Mouse (Mus musculus): Measurements from ENCODE around the gene Zfp276. TPM values are rescaled to one million over a fixed set of nuclear protein-coding genes. Genes with fewer than 3 reads are reported as not detected.

The Zfp276 gene
- polyA plus RNA-seq, 1 experiment from 2014 or later, result 13.2 TPM

DNA sequence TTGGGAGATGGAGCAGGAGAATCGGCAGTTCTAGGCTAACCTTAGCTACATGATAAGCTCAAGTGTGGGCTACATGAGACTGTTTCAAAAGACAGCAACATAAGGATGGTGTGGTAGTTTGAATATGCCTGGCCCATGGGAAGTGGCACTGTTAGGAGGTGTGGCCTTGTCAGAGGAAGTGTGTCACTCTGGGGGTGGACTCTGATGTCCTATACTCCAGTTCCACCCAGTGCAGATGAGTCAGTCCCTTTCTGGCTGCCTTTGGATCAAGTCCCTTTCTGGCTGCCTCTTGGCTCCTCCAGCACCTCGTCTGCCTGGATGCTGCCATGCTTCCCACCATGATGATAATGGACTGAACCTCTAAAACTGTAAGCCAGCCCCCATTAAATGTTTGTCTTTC, 38.8 kb downstream of the Zfp276 start:
- Histone ChIP-seq H3K9me3 (replicated peaks) (no peaks in the 10 kb centered on the region), H3K36me3 (peaks cover 4% of the 10 kb centered on the region; the same call in 1 of the 2 replicates), H3K9ac (no peak overlapping the region), H3K4me1 (replicated peaks) (no peaks in the 10 kb centered on the region; the same call in 1 of the 2 replicates), H3K27ac (no peak overlapping the region), H3K27me3 (no peaks in the 10 kb centered on the region), H3K4me2 (no peak overlapping the region), H3K4me3 (no peak overlapping the region)
- ATAC-seq (replicated peaks; ENCODE audit: insufficient number of reproducible peaks, insufficient read depth, low FRiP score, low read depth), result no peak
- 82% methylated on average over 2 of the region's 2 CpGs for WGBS

DNA sequence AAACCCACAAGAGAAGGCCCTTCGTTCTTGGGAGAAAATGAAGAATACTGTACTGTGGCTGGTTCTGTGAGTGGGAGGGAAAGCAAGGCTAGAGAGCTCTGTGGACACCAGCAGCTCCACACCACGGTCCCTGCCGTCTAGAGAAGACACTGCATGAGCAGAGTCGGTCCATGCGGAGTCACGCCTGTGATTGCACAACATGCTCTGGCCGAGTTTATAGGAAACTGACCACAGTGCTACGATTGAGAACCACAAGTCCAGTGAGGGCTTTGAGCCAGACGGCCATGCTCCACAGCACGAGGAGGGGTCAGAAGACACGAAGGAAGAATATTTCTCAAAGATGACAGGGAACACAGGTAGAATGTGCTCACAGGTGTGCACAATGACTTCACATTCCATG, 44.3 kb downstream of the Zfp276 start:
- Histone ChIP-seq H3K27ac (no peak overlapping the region), H3K27me3 (no peaks in the 10 kb centered on the region), H3K9ac (no peak overlapping the region), H3K36me3 (peaks cover 4% of the 10 kb centered on the region; the same call in 1 of the 2 replicates), H3K4me1 (replicated peaks) (no peaks in the 10 kb centered on the region), H3K4me2 (no peak overlapping the region), H3K9me3 (replicated peaks) (no peaks in the 10 kb centered on the region), H3K4me3 (no peak overlapping the region)
- no peak for ATAC-seq (replicated peaks; ENCODE audit: insufficient number of reproducible peaks, insufficient read depth, low FRiP score, low read depth)
- WGBS, result 89% methylated on average over 11 of the region's 11 CpGs

DNA sequence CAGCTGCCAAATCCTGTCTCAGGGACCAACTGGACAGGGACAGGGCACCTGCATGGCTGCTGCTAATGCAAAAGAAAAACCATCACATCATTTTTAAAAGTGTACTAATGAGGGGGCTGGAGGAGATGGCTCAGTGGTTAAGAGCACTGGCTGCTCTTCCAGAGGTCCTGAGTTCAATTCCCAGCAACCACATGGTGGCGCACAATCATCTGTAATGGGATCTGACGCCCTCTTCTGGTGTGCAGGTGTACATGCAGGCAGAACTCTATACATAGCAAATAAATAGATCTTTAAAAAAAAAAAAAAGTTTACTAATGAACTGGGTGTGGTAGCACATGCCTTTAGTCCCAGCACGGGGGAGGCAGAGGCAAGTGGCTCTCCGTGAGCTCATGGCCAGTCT, 54.7 kb downstream of the Zfp276 start:
- no peak for ATAC-seq (replicated peaks; ENCODE audit: insufficient number of reproducible peaks, insufficient read depth, low FRiP score, low read depth)
- H3K27me3 ChIP-seq, result no peaks in the 10 kb centered on the region

DNA sequence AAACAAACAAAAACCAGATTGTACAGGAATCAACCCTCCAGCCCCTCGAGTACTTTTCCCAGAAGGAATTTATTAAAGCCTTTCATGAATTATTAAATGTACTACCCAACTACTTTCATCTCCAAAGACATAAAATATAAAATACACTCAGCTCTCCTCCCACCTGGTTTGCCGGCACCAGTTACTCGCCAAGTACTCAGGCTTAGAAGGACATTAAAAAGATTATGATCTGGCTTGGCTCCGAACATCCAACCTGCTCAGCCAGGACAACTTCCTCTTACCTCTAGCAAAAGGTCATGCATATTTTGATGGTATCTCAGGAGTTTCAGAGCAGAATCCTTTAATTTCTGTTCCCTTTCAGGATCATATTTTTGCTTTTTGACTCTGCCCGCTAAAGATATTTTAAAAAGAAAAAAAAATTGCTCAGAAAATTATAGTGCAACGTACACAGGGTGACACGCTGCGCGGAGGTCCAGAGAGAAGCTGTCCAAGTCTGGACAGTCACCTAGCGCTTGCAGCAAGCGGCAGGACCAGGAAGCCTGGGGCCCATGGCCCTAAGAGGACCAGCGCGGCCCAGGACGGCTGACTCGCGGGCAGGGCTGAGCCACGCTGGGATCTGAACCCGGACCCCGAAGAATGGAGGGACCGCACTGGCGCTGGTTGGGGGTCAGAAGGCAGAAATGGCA, 63.9 kb downstream of the Zfp276 start:
- no peaks in the 10 kb centered on the region for H3K9me3 ChIP-seq (replicated peaks)
- H3K36me3 ChIP-seq, result no peaks in the 10 kb centered on the region
- peaks cover 19% of the 10 kb centered on the region for H3K4me1 ChIP-seq (replicated peaks)
- no peak overlapping the region; the same call in 1 of the 2 replicates for H3K27ac ChIP-seq
- H3K4me3 ChIP-seq, result peak overlapping the region; percentile 67
- H3K4me2 ChIP-seq, result peak overlapping the region; percentile 88
- no peaks in the 10 kb centered on the region for H3K27me3 ChIP-seq
- 5% methylated on average over 21 of the region's 21 CpGs for WGBS
- peak; percentile 68 for ATAC-seq (replicated peaks; ENCODE audit: insufficient number of reproducible peaks, insufficient read depth, low FRiP score, low read depth)
- H3K9ac ChIP-seq, result peak overlapping the region; percentile 69

More for the DNA sequence above, 54.7 kb downstream of the Zfp276 start:
- WGBS, result 65% methylated on average over 4 of the region's 4 CpGs
- Histone ChIP-seq H3K27ac (no peak overlapping the region), H3K9me3 (replicated peaks) (no peaks in the 10 kb centered on the region), H3K36me3 (peaks cover 10% of the 10 kb centered on the region; the same call in 1 of the 2 replicates), H3K9ac (no peak overlapping the region), H3K4me1 (replicated peaks) (no peaks in the 10 kb centered on the region), H3K4me3 (no peak overlapping the region), H3K4me2 (no peak overlapping the region)

DNA sequence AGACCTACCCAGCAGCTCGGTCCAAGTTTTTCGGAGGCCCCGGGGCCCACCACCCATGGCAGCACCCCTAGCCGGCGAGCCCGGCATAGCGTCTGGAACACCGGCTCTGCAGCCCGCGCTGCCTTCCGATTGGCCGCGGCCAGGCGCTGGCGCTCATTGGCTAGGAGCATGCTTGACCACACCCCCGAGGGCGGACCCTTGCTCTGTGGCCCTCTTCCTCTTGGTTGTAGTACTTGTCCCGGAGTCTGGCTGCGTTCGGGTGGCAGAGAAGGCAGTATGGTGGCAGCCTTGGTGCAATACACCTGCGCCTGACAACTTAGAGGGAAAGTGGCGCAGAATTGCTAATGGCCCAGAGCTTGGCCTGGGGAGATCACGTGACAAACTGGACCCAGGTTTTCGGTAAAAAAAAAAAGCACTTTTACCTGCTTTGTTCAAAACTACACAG, 64.5 kb downstream of the Zfp276 start, which contains the start of gene Fanca:
Fanca (minus strand) TSS at position 110 of the 445 bp plus-strand sequence.
- Histone ChIP-seq H3K9ac (peak within 1 kb of the TSS; percentile 69), H3K27ac (peak within 1 kb of the TSS; percentile 13; the same call in 1 of the 2 replicates), H3K4me1 (replicated peaks) (peaks cover 19% of the 10 kb centered on the region), H3K27me3 (no peaks in the 10 kb centered on the region), H3K4me3 (peak within 1 kb of the TSS; percentile 67), H3K4me2 (peak within 1 kb of the TSS; percentile 88), H3K9me3 (replicated peaks) (no peaks in the 10 kb centered on the region), H3K36me3 (no peaks in the 10 kb centered on the region)
- WGBS, result 0% methylated on average over 24 of the region's 24 CpGs
- peak; percentile 98 for ATAC-seq (replicated peaks; ENCODE audit: insufficient number of reproducible peaks, insufficient read depth, low FRiP score, low read depth)

Other genes starting within 250 kb of the Zfp276 start
- 39.6 and 51.5 TPM in 2 replicates for gene Ankrd11, start 211.9 kb upstream of the Zfp276 start, polyA plus RNA-seq (2015; fragmentation: Nextera tagmentation; extraction: Ambion mirVana)
- 60.1 and 64.3 TPM in 2 replicates for gene Spg7, start 191.3 kb upstream of the Zfp276 start, polyA plus RNA-seq (2015; fragmentation: Nextera tagmentation; extraction: Ambion mirVana)
- gene Rpl13, start 151.8 kb upstream of the Zfp276 start, polyA plus RNA-seq (2015; fragmentation: Nextera tagmentation; extraction: Ambion mirVana), result 802 and 841 TPM in 2 replicates
- 0.18 and 0.25 TPM in 2 replicates for gene Cpne7, start 136.8 kb upstream of the Zfp276 start, polyA plus RNA-seq (2015; fragmentation: Nextera tagmentation; extraction: Ambion mirVana)
- gene Sult5a1, start 95.9 kb upstream of the Zfp276 start, polyA plus RNA-seq (2015; fragmentation: Nextera tagmentation; extraction: Ambion mirVana), result 4.6 and 7.5 TPM in 2 replicates
- 5.9 and 7.1 TPM in 2 replicates for gene Dpep1, start 68.0 kb upstream of the Zfp276 start, polyA plus RNA-seq (2015; fragmentation: Nextera tagmentation; extraction: Ambion mirVana)
- gene Chmp1a, start 41.4 kb upstream of the Zfp276 start, polyA plus RNA-seq (2015; fragmentation: Nextera tagmentation; extraction: Ambion mirVana), result 89.2 and 106 TPM in 2 replicates
- gene Spata33, start 41.4 kb upstream of the Zfp276 start, polyA plus RNA-seq (2015; fragmentation: Nextera tagmentation; extraction: Ambion mirVana), result 3.6 and 4.4 TPM in 2 replicates
- gene Cdk10, start 29.4 kb upstream of the Zfp276 start, polyA plus RNA-seq (2015; fragmentation: Nextera tagmentation; extraction: Ambion mirVana), result 17.7 and 20.8 TPM in 2 replicates
- 3.4 and 4.5 TPM in 2 replicates for gene Spata2l, start 18.0 kb upstream of the Zfp276 start, polyA plus RNA-seq (2015; fragmentation: Nextera tagmentation; extraction: Ambion mirVana)
- gene Vps9d1, start 153 bp downstream of the Zfp276 start, polyA plus RNA-seq (2015; fragmentation: Nextera tagmentation; extraction: Ambion mirVana), result 19.2 and 22.7 TPM in 2 replicates
- 14.5 and 17.0 TPM in 2 replicates for gene Fanca, start 64.4 kb downstream of the Zfp276 start, polyA plus RNA-seq (2015; fragmentation: Nextera tagmentation; extraction: Ambion mirVana)
- gene Spire2, start 78.5 kb downstream of the Zfp276 start, polyA plus RNA-seq (2015; fragmentation: Nextera tagmentation; extraction: Ambion mirVana), result 0.33 and 1.4 TPM in 2 replicates
- 137 and 144 TPM in 2 replicates for gene Tcf25, start 119.6 kb downstream of the Zfp276 start, polyA plus RNA-seq (2015; fragmentation: Nextera tagmentation; extraction: Ambion mirVana)
- 0.08 TPM in 1 of 2 replicates, not detected in the other for gene Mc1r, start 152.9 kb downstream of the Zfp276 start, polyA plus RNA-seq (2015; fragmentation: Nextera tagmentation; extraction: Ambion mirVana)
- 2.1 and 21.6 TPM in 2 replicates for gene Tubb3, start 157.2 kb downstream of the Zfp276 start, polyA plus RNA-seq (2015; fragmentation: Nextera tagmentation; extraction: Ambion mirVana)
- gene Def8, start 169.3 kb downstream of the Zfp276 start, polyA plus RNA-seq (2015; fragmentation: Nextera tagmentation; extraction: Ambion mirVana), result 25.7 and 33.3 TPM in 2 replicates
- 40.2 and 41.6 TPM in 2 replicates for gene Afg3l1, start 223.7 kb downstream of the Zfp276 start, polyA plus RNA-seq (2015; fragmentation: Nextera tagmentation; extraction: Ambion mirVana)

Measured in heart, embryonic 15.5 days (tissue).